Mouse (Mus musculus) ES-Bruce4 (cell line): ENCODE measurements at regions not wholly inside any gene's neighbourhood (a gene's known extent, or its start where the extent isn't known, plus 50 kb on each side); places are given as distances from the start of the nearest gene placed in this dataset.

ENCODE experiments used
- CTCF ChIP-seq: IDR thresholded peaks from one replicate; pipeline ENCODE4 v1.8.1; 2011; ENCODE audit warnings: low read depth, low read length
- POLR2A ChIP-seq: IDR thresholded peaks from one replicate; pipeline ENCODE4 v1.8.1; 2011; ENCODE audit warnings: low read length; ENCODE audit not compliant: insufficient read depth

- TF ChIP-seq CTCF (no peak), POLR2A (no peak)
Measured at GRCm38 (mm10) chr5:18434245-18434644, 74.1 kb upstream of the Gnai1 start.
